ENCODE assay signal across 8 mouse cellular contexts in the genomic region with DNA sequence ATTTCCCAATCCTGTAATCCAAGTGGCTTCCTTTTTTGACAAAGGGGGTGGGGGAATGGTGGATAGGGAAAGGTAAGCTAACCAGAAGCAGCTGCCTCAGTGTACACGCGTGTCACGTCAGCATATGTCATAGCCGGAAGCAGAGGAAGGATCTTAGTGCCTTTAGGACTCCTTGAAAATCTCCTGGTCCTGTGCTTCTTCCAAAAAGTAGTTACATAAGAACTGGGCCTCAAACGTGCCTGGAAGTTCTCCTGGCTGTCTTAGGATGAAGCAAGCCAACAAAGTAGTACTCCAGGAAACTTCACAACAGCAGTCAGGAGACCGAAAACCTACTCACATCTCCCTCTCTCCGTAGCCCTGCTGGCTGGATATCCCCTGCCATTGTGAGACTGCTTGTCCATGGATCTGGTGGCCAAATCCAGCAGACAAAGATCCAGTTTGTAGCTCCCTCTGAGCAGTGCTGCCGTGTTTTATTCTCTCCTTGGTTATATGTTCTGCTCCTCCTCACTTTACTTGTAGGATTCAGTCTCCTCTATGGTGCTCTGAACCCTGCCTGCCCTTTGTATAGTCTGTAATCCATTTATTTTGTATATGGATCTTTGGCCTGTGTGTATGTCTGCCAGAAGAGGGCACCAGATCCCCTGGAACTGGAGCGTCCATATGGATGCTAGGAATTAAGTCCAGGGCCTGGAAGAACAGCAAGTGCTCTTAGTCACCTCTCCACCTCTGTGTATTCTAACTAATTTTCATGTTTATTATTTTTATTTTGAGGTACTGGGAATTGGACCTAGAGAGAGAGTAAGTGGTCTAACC. TPM values are rescaled to one million over a fixed set of nuclear protein-coding genes. Genes with fewer than 3 reads are reported as not detected.
DNase-seq lines count a peak whose midpoint lies in the region.

No protein-coding gene starts in this region.

- DNase-seq in 416B (ENCODE audit: low read depth) (peak; percentile 27), ES-CJ7 (ENCODE audit: low read depth, low spot score) (peak; percentile 63)
- DNase-seq in embryo, embryonic 11.5 days (ENCODE audit: low read depth, low spot score): peak; percentile 43
- peak; percentile 46 to 55 for DNase-seq in heart, postnatal 10 days
- peak; percentile 17 to 46 for DNase-seq in layer of hippocampus, postnatal 25 days (ENCODE audit: extremely low spot score in 1 of 2, low spot score in 1 of 2)
- DNase-seq in lung, postnatal 4 days: peak; percentile 27 to 49
- peak; percentile 24 for DNase-seq in skeletal muscle tissue, adult 2 months (ENCODE audit: low read depth, low spot score)
- DNase-seq in thymus, postnatal 14 days: no peak

- intact Hi-C loops in heart, postnatal 10 days (cut with DNase I): loop anchor here (2.0 kb wide), 2 partner anchors 186 to 252 kb away; no protein-coding TSS in a partner anchor

RNA-seq across cellular contexts. Expression of a gene that starts 12.4 kb away (rescaled TPM):
- 10 to 100 TPM; 79.2 to 80.4 TPM for total RNA-seq in heart, postnatal 10 days (2021)
- total RNA-seq in layer of hippocampus, postnatal 25 days (2021): 10 to 100 TPM; 80.3 to 85.7 TPM

RNA-seq across cellular contexts. Expression of a gene that starts 12.6 kb away (rescaled TPM):
- total RNA-seq in heart, postnatal 10 days (2021): not detected
- 1 to 10 TPM; 1.2 to 1.8 TPM for total RNA-seq in layer of hippocampus, postnatal 25 days (2021)
